Mouse (Mus musculus) liver, embryonic 16.5 days (tissue): ENCODE measurements around the gene Sec24a. TPM values are rescaled to one million over a fixed set of nuclear protein-coding genes. Genes with fewer than 3 reads are reported as not detected.
A peak's percentile ranks its signal among the peaks of the same experiment; 100 is the strongest.
"Not testable (repeated sequence)": the region's sequence is repeated elsewhere in the genome, so short reads cannot be mapped to it uniquely, and the experiment has no call there.

Experiments
- ATAC-seq: fragments of 200-750 bp; cut with Nextera tagmentation; 2 replicates; pipeline ENCODE4 v1.8.0; 2017; ENCODE audit warnings: low read depth, mild to moderate bottlenecking, moderate number of reproducible peaks, moderate library complexity
- H3K27ac ChIP-seq: fragments of 300-500 bp; sonication (generic); 2 replicates; pipeline ENCODE4 v1.5.1; 2014; ENCODE audit warnings: mild to moderate bottlenecking, low read length
- H3K27me3 ChIP-seq: fragments of 300-500 bp; sonication (generic); 2 replicates; pipeline ENCODE4 v1.6.1; 2014; ENCODE audit warnings: low read depth, low read length, mixed read lengths; ENCODE audit not compliant: control insufficient read depth, insufficient read depth
- H3K36me3 ChIP-seq: fragments of 300-500 bp; sonication (generic); 2 replicates; pipeline ENCODE4 v1.6.1; 2014; ENCODE audit warnings: mild to moderate bottlenecking; ENCODE audit not compliant: control insufficient read depth, insufficient read depth
- H3K4me1 ChIP-seq: fragments of 300-500 bp; sonication (generic); 2 replicates; pipeline ENCODE4 v1.6.1; 2014; ENCODE audit warnings: low read depth, low read length, mixed read lengths; ENCODE audit not compliant: control insufficient read depth
- H3K4me2 ChIP-seq: fragments of 300-500 bp; sonication (generic); 2 replicates; pipeline ENCODE4 v1.6.1; 2014; ENCODE audit warnings: low read depth, low read length, mixed read lengths
- H3K4me3 ChIP-seq: fragments of 300-500 bp; sonication (generic); 2 replicates; pipeline ENCODE4 v1.5.1; 2014; ENCODE audit warnings: low read depth, mild to moderate bottlenecking, low read length
- H3K9ac ChIP-seq: fragments of 300-500 bp; sonication (generic); 2 replicates; pipeline ENCODE4 v1.6.1; 2014; ENCODE audit warnings: low read depth, low read length
- H3K9me3 ChIP-seq: fragments of 300-500 bp; sonication (generic); replicated peaks from 2 replicates; pipeline ENCODE4 v1.6.1; 2016; ENCODE audit warnings: low read length; ENCODE audit not compliant: control insufficient read depth
- WGBS: fragments of 180-500 bp; shearing (Covaris S2); extraction: QIAGEN DNeasy Blood & Tissue Kit; methylation state at CpG from one replicate; pipeline ENCODE4 v1.1.7; 2014; ENCODE audit not compliant: insufficient replicate concordance; 5-methylcytosine and 5-hydroxymethylcytosine counted together
- polyA plus RNA-seq: library from polyadenylated mRNA; unstranded; fragments of >200 nt; fragmentation: Nextera tagmentation; extraction: Ambion mirVana; gene quantifications from 2 replicates; pipeline ENCODE4 v1.2.1, GENCODE M21; 2015

The Sec24a gene
- polyA plus RNA-seq, 1 experiment from 2014 or later, result 8.8 TPM

DNA sequence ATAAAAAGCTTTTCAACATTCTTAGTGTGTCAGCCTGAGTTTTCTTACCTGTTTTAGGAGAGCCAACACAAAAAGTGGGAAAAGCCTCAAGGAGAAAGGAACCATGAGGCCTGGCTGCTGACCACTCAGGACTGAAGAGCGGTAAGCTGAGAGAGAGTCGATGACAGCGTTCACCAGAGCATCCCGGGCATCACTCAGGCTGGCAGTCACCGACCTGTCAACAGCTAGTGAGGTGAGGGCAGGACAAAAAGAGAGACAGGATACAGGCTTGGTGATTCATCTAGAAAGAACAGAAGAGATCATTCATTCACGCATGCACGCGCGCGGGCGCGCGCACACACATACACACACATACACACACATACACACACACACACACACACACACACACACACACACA lies 56.4 kb downstream of the Sec24a start:
- Histone ChIP-seq H3K27ac (no peak overlapping the region), H3K9ac (no peak overlapping the region), H3K4me2 (no peak overlapping the region), H3K27me3 (no peaks in the 10 kb centered on the region), H3K4me3 (no peak overlapping the region), H3K4me1 (no peaks in the 10 kb centered on the region), H3K9me3 (no peaks in the 10 kb centered on the region), H3K36me3 (peaks cover 27% of the 10 kb centered on the region)
- no peak for ATAC-seq
- 96% methylated on average over 13 of the region's 13 CpGs for WGBS

- no peak overlapping the region for H3K4me3 ChIP-seq
- peaks cover 23% of the 10 kb centered on the region for H3K36me3 ChIP-seq
- 89% methylated on average over 10 of the region's 10 CpGs for WGBS
- no peak for ATAC-seq
- H3K4me1 ChIP-seq, result no peaks in the 10 kb centered on the region
- H3K27ac ChIP-seq, result no peak overlapping the region
- H3K4me2 ChIP-seq, result no peak overlapping the region
- H3K9me3 ChIP-seq, result no peaks in the 10 kb centered on the region
- H3K27me3 ChIP-seq, result no peaks in the 10 kb centered on the region
- H3K9ac ChIP-seq, result no peak overlapping the region
These were observed 57.0 kb downstream of the Sec24a start for GRCm38 (mm10) chr11:51706451-51706850.

DNA sequence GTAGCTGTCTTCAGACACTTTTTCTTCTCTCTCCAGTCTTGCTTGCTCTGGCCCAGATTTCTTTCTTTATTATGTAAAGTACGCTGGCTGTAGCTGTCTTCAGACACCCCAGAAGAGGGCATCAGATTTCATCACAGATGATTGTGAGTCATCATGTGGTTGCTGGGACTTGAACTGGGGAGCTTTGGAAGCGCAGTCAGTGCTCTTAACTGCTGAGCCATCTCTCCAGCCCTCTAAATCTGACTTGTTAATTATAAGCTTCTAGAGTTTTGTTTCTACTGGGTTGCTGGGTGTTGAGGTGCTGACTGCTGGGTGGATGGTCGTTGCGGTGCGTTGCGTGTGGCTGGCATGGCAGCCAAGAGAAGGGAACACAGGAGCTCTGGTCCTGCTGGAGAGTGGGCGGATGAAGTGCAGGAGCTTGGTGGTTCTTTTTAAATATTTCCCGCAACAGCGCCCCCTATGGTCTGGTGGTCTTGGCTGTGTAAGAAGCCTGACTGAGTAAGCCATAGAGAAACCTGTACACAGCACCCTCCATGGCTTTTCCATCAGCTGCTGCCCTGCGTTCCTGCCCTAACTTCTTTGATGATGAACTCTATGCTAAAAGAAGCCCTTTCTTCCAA lies 59.9 kb downstream of the Sec24a start:
- Histone ChIP-seq H3K36me3 (peaks cover 28% of the 10 kb centered on the region), H3K27ac (no peak overlapping the region), H3K4me2 (no peak overlapping the region), H3K4me3 (no peak overlapping the region), H3K4me1 (no peaks in the 10 kb centered on the region), H3K9ac (no peak overlapping the region), H3K27me3 (no peaks in the 10 kb centered on the region), H3K9me3 (no peaks in the 10 kb centered on the region)
- WGBS, result 68% methylated on average over 10 of the region's 10 CpGs
- ATAC-seq, result no peak

DNA sequence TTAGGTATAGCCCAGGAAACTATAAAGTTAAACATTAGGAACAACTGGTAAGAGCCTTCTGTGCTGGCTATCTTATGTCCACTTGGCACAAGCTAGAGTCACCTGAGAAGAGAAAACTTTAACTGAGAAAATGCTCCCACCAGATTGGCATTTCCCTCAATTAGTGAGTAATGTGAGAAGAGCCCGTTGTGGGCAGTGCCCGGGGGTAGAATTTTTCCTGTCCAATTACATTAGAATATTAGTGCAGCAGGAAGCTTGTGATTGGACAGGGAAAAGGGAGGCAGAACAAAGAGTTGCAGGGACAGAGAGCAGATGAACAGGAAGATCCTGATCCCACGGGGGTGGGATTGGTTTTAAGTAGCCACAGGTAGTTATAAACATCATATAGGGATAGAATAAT lies 60.6 kb downstream of the Sec24a start:
- no peaks in the 10 kb centered on the region for H3K4me1 ChIP-seq
- peaks cover 31% of the 10 kb centered on the region for H3K36me3 ChIP-seq
- H3K9me3 ChIP-seq, result no peaks in the 10 kb centered on the region
- 70% methylated on average over 3 of the region's 3 CpGs for WGBS
- H3K27me3 ChIP-seq, result no peaks in the 10 kb centered on the region
- ATAC-seq, result no peak
- H3K4me2 ChIP-seq, result no peak overlapping the region
- H3K4me3 ChIP-seq, result no peak overlapping the region
- H3K27ac ChIP-seq, result no peak overlapping the region
- no peak overlapping the region for H3K9ac ChIP-seq

DNA sequence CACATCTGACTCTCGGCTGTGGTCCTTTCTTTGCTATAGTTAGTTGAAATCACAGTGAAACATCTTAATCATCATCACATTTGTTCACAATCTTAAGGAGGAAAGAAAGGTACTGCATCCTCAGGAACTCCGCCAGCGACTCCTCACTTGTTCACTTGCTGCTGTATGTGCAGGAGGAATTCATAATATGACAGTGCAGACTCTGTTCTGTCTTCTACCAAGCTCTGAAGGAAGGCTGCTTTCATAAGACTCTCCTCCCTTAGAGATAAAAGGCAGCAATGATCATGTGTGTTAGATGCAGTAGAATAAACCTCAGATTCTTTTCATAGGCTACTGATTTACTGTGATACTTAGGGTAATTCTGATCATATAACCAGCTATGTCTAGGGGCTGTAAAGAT lies 68.5 kb downstream of the Sec24a start:
- no peak overlapping the region for H3K9ac ChIP-seq
- H3K4me3 ChIP-seq, result no peak overlapping the region
- 85% methylated on average over 3 of the region's 3 CpGs for WGBS
- no peak for ATAC-seq
- H3K4me1 ChIP-seq, result no peaks in the 10 kb centered on the region
- H3K27me3 ChIP-seq, result no peaks in the 10 kb centered on the region; the same call in 1 of the 2 replicates
- peaks cover 11% of the 10 kb centered on the region for H3K36me3 ChIP-seq
- H3K4me2 ChIP-seq, result no peak overlapping the region
- H3K27ac ChIP-seq, result no peak overlapping the region
- no peaks in the 10 kb centered on the region for H3K9me3 ChIP-seq

- not testable (repeated sequence) for H3K9ac ChIP-seq, H3K27ac ChIP-seq, H3K4me3 ChIP-seq, H3K4me2 ChIP-seq, H3K36me3 ChIP-seq, ATAC-seq, H3K9me3 ChIP-seq, H3K27me3 ChIP-seq, H3K4me1 ChIP-seq
- WGBS, result 75% methylated on average over 1 of the region's 3 CpGs
These were observed 72.8 kb downstream of the Sec24a start for GRCm38 (mm10) chr11:51690597-51690996.

GRCm38 (mm10) chr11:51689343-51689742 lies 74.1 kb downstream of the Sec24a start:
- Histone ChIP-seq H3K4me3 (peak overlapping the region; percentile 79), H3K36me3 (no peaks in the 10 kb centered on the region; the same call in 1 of the 2 replicates), H3K9ac (peak overlapping the region; percentile 75), H3K27ac (peak overlapping the region; percentile 91), H3K4me2 (peak overlapping the region; percentile 77), H3K27me3 (no peaks in the 10 kb centered on the region; the same call in 1 of the 2 replicates), H3K4me1 (peaks cover 10% of the 10 kb centered on the region), H3K9me3 (no peaks in the 10 kb centered on the region)
- 24% methylated on average over 6 of the region's 6 CpGs for WGBS
- ATAC-seq, result no peak

DNA sequence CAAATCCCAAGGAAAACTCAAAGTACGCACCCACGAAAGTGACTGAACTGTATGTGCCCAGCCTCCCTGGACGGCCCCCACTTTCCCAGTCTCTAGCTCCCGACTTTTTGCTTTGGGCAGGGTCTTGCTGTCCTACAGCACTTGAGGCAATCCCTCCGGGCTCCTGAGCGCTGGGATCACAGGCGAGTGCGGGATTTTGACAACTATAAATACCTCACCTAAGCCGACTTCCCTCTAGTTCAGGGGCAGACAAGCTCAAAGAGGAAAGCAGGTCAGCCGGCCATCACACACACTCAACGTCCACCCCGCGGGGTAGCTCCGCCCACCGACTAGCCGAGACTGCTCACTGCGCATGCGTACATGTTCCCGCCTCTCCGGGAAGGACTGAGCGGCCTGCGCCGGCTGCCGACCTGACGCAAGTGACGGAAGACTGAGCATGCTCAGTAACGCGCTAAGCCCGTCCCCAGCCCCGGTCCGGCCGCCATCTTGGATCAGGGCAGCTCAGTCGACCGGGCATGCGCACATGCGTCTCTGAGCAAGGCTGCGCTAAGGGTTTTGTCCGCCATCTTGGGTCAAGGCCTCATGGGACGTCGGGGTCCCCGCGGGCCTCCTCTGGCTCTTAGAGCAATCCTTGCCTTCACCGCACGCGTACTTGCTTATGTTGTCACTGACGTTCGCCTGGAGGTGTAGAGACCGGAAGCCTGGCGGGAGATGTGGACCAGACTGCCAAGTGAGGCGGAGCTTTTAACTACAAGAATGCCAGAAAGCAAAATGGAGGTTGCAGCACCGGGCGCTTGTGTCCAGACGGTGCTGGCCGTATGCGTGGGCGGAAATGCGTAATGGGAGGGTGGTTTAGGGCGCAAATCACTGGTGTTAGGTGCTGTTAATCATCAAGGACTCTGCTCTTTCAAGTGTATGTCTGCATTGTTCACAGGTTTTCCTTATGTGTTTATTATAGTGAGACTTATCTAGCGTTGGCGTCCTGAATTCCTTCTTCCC lies 74.8 kb downstream of the Sec24a start, which contains the start of gene 0610009B22Rik:
Gene 0610009B22Rik, minus strand, starts transcription at position 545 of the 999 bp plus-strand sequence.
- peak within 1 kb of the TSS; percentile 89 for H3K4me2 ChIP-seq
- WGBS, result under 1% methylated on average over 60 of the region's 60 CpGs
- no peaks in the 10 kb centered on the region; the same call in 1 of the 2 replicates for H3K27me3 ChIP-seq
- H3K27ac ChIP-seq, result peak within 1 kb of the TSS; percentile 91
- peak; percentile 98 for ATAC-seq
- H3K4me3 ChIP-seq, result peak within 1 kb of the TSS; percentile 79
- H3K9ac ChIP-seq, result peak within 1 kb of the TSS; percentile 83
- H3K4me1 ChIP-seq, result peaks cover 10% of the 10 kb centered on the region
- no peaks in the 10 kb centered on the region; the same call in 1 of the 2 replicates for H3K36me3 ChIP-seq
- no peaks in the 10 kb centered on the region for H3K9me3 ChIP-seq
